Mouse (Mus musculus): Measurements from ENCODE around the gene H2-Ob.

The H2-Ob gene

GRCm38 (mm10) chr17:34238706-34239105 lies at the start of gene H2-Ob:
Gene H2-Ob (plus strand): TSS chr17:34238903.
- no peak for DNase-seq

- no peak for DNase-seq
Measured at GRCm38 (mm10) chr17:34188986-34189385, 49.7 kb upstream of the H2-Ob start.

- DNase-seq, result no peak
Measured at GRCm38 (mm10) chr17:34192852-34193251, 45.9 kb upstream of the H2-Ob start.

- no peak for DNase-seq
Measured at GRCm38 (mm10) chr17:34193468-34193867, 45.2 kb upstream of the H2-Ob start.

GRCm38 (mm10) chr17:34194723-34195122 lies 44.0 kb upstream of the H2-Ob start:
- no peak for DNase-seq

GRCm38 (mm10) chr17:34196491-34196890 lies 42.2 kb upstream of the H2-Ob start:
- DNase-seq, result no peak

GRCm38 (mm10) chr17:34196941-34197894 lies 41.5 kb upstream of the H2-Ob start, which contains the start of gene Psmb8:
Gene Psmb8 (plus strand): TSS chr17:34197721.
- peak; percentile 79 for DNase-seq

- DNase-seq, result no peak
Measured at GRCm38 (mm10) chr17:34197904-34198520, 40.7 kb upstream of the H2-Ob start.

GRCm38 (mm10) chr17:34198521-34198912 lies 40.2 kb upstream of the H2-Ob start:
- DNase-seq, result no peak

- no peak for DNase-seq
Measured at GRCm38 (mm10) chr17:34199050-34199619, 39.6 kb upstream of the H2-Ob start.

GRCm38 (mm10) chr17:34200047-34200446 lies 38.7 kb upstream of the H2-Ob start:
- no peak for DNase-seq

GRCm38 (mm10) chr17:34200772-34201505 lies 37.8 kb upstream of the H2-Ob start:
- no peak for DNase-seq

- no peak for DNase-seq
Measured at GRCm38 (mm10) chr17:34201506-34202055, 37.1 kb upstream of the H2-Ob start.

- DNase-seq, result no peak
Measured at GRCm38 (mm10) chr17:34202760-34203442, 35.8 kb upstream of the H2-Ob start.

GRCm38 (mm10) chr17:34203444-34203843 lies 35.3 kb upstream of the H2-Ob start, which contains the start of gene Tap2:
Gene Tap2 (plus strand): TSS chr17:34203527.
- no peak for DNase-seq

GRCm38 (mm10) chr17:34204303-34205010 lies 34.2 kb upstream of the H2-Ob start:
- DNase-seq, result peak; percentile 74

GRCm38 (mm10) chr17:34205021-34205745 lies 33.5 kb upstream of the H2-Ob start:
- DNase-seq, result no peak

- peak; percentile 21 for DNase-seq
Measured at GRCm38 (mm10) chr17:34205746-34206176, 32.9 kb upstream of the H2-Ob start.

- DNase-seq, result no peak
Measured at GRCm38 (mm10) chr17:34206731-34207130, 32.0 kb upstream of the H2-Ob start.

- no peak for DNase-seq
Measured at GRCm38 (mm10) chr17:34207456-34207855, 31.2 kb upstream of the H2-Ob start.

All from cerebellum, adult 9-11 months (tissue).